Mouse (Mus musculus): ENCODE measurements around the gene H2al1f. TPM values are rescaled to one million over a fixed set of nuclear protein-coding genes. Genes with fewer than 3 reads are reported as not detected.
"Not testable (repeated sequence)": the region's sequence is repeated elsewhere in the genome, so short reads cannot be mapped to it uniquely, and the experiment has no call there.

Gene H2al1f
- polyA plus RNA-seq, 1 experiment from 2014 or later = not detected

DNA sequence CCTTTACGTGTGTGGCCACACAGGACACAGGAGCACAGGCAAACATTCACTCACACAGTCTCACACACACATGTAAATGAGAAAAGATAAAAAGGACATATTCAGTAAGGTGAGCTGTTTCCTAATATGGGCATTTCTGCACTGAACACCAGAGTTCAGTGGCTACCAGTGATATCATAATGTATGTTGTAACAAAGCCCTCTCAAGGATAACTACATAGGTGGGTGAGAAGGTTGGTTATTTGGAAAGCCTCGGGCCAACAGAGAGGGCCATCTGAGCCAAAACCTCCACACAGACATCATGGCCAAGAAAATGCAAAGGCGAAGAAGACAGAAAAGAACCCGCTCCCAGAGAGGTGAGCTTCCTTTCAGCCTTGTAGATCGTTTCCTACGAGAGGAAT is 9.6 kb upstream of the H2al1f start, which contains the start of gene H2al1c:
H2al1c (plus strand) TSS at position 301 of the 400 bp plus-strand sequence.
- not testable (repeated sequence) for ATAC-seq; H3K27ac ChIP-seq (ENCODE audit: low read length)

DNA sequence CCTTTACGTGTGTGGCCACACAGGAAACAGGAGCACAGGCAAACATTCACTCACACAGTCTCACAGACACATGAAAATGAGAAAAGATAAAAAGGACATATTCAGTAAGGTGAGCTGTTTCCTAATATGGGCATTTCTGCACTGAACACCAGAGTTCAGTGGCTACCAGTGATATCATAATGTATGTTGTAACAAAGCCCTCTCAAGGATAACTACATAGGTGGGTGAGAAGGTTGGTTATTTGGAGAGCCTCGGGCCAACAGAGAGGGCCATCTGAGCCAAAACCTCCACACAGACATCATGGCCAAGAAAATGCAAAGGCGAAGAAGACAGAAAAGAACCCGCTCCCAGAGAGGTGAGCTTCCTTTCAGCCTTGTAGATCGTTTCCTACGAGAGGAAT is 6.4 kb upstream of the H2al1f start, which contains the start of gene H2al1d:
H2al1d (plus strand) TSS at position 301 of the 400 bp plus-strand sequence.
- no CpG with 5 or more reads among the region's 6 CpGs for WGBS
- ATAC-seq = not testable (repeated sequence)

More for the DNA sequence above, 9.6 kb upstream of the H2al1f start, which contains the start of gene H2al1c:
- H3K36me3 ChIP-seq (ENCODE audit: control insufficient read depth, insufficient read depth, low read length); H3K9me3 ChIP-seq (ENCODE audit: control insufficient read depth, low read length); H3K4me1 ChIP-seq (ENCODE audit: control insufficient read depth, insufficient read depth, low read length); H3K27me3 ChIP-seq (replicated peaks; ENCODE audit: control insufficient read depth, insufficient read depth, low read length); H3K4me2 ChIP-seq (ENCODE audit: low read depth, low read length); H3K4me3 ChIP-seq (ENCODE audit: low read length); H3K9ac ChIP-seq (ENCODE audit: low read depth, low read length): not testable (repeated sequence)
- 100% methylated on average over 1 of the region's 6 CpGs for whole genome bisulfite sequencing

DNA sequence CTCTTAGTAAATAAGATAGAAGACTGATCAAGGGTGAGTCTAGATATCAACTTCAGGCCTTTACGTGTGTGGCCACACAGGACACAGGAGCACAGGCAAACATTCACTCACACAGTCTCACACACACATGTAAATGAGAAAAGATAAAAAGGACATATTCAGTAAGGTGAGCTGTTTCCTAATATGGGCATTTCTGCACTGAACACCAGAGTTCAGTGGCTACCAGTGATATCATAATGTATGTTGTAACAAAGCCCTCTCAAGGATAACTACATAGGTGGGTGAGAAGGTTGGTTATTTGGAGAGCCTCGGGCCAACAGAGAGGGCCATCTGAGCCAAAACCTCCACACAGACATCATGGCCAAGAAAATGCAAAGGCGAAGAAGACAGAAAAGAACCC is 3.3 kb upstream of the H2al1f start, which contains the start of gene H2al1e:
H2al1e (plus strand) TSS at position 301 of the 400 bp plus-strand sequence.
- not testable (repeated sequence) for H3K9me3 ChIP-seq (ENCODE audit: control insufficient read depth, low read length); ATAC-seq; H3K9ac ChIP-seq (ENCODE audit: low read depth, low read length); H3K27me3 ChIP-seq (replicated peaks; ENCODE audit: control insufficient read depth, insufficient read depth, low read length); H3K4me2 ChIP-seq (ENCODE audit: low read depth, low read length); H3K27ac ChIP-seq (ENCODE audit: low read length); H3K36me3 ChIP-seq (ENCODE audit: control insufficient read depth, insufficient read depth, low read length); H3K4me3 ChIP-seq (ENCODE audit: low read length); H3K4me1 ChIP-seq (ENCODE audit: control insufficient read depth, insufficient read depth, low read length)
- no CpG with 5 or more reads among the region's 3 CpGs for WGBS

More for the DNA sequence above, 6.4 kb upstream of the H2al1f start, which contains the start of gene H2al1d:
- not testable (repeated sequence) for H3K9me3 ChIP-seq (ENCODE audit: control insufficient read depth, low read length); H3K27ac ChIP-seq (ENCODE audit: low read length); H3K27me3 ChIP-seq (replicated peaks; ENCODE audit: control insufficient read depth, insufficient read depth, low read length); H3K4me2 ChIP-seq (ENCODE audit: low read depth, low read length); H3K4me3 ChIP-seq (ENCODE audit: low read length); H3K36me3 ChIP-seq (ENCODE audit: control insufficient read depth, insufficient read depth, low read length); H3K4me1 ChIP-seq (ENCODE audit: control insufficient read depth, insufficient read depth, low read length); H3K9ac ChIP-seq (ENCODE audit: low read depth, low read length)

DNA sequence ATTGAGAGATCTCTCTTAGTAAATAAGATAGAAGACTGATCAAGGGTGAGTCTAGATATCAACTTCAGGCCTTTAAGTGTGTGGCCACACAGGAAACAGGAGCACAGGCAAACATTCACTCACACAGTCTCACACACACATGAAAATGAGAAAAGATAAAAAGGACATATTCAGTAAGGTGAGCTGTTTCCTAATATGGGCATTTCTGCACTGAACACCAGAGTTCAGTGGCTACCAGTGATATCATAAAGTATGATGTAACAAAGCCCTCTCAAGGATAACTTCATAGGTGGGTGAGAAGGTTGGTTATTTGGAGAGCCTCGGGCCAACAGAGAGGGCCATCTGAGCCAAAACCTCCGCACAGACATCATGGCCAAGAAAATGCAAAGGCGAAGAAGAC is 3.0 kb downstream of the H2al1f start, which contains the start of gene H2al1g:
H2al1g (plus strand) TSS at position 301 of the 400 bp plus-strand sequence.
- ATAC-seq; H3K4me2 ChIP-seq (ENCODE audit: low read depth, low read length); H3K4me1 ChIP-seq (ENCODE audit: control insufficient read depth, insufficient read depth, low read length); H3K9me3 ChIP-seq (ENCODE audit: control insufficient read depth, low read length); H3K27ac ChIP-seq (ENCODE audit: low read length); H3K36me3 ChIP-seq (ENCODE audit: control insufficient read depth, insufficient read depth, low read length); H3K27me3 ChIP-seq (replicated peaks; ENCODE audit: control insufficient read depth, insufficient read depth, low read length); H3K9ac ChIP-seq (ENCODE audit: low read depth, low read length); H3K4me3 ChIP-seq (ENCODE audit: low read length): not testable (repeated sequence)
- WGBS = no CpG with 5 or more reads among the region's 3 CpGs

DNA sequence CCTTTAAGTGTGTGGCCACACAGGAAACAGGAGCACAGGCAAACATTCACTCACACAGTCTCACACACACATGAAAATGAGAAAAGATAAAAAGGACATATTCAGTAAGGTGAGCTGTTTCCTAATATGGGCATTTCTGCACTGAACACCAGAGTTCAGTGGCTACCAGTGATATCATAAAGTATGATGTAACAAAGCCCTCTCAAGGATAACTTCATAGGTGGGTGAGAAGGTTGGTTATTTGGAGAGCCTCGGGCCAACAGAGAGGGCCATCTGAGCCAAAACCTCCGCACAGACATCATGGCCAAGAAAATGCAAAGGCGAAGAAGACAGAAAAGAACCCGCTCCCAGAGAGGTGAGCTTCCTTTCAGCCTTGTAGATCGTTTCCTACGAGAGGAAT is 6.2 kb downstream of the H2al1f start, which contains the start of gene H2al1h:
H2al1h (plus strand) TSS at position 301 of the 400 bp plus-strand sequence.
- H3K27me3 ChIP-seq (replicated peaks; ENCODE audit: control insufficient read depth, insufficient read depth, low read length); H3K4me1 ChIP-seq (ENCODE audit: control insufficient read depth, insufficient read depth, low read length); H3K27ac ChIP-seq (ENCODE audit: low read length); H3K9me3 ChIP-seq (ENCODE audit: control insufficient read depth, low read length); H3K4me3 ChIP-seq (ENCODE audit: low read length); ATAC-seq; H3K9ac ChIP-seq (ENCODE audit: low read depth, low read length); H3K4me2 ChIP-seq (ENCODE audit: low read depth, low read length); H3K36me3 ChIP-seq (ENCODE audit: control insufficient read depth, insufficient read depth, low read length): not testable (repeated sequence)
- no CpG with 5 or more reads among the region's 6 CpGs for WGBS

DNA sequence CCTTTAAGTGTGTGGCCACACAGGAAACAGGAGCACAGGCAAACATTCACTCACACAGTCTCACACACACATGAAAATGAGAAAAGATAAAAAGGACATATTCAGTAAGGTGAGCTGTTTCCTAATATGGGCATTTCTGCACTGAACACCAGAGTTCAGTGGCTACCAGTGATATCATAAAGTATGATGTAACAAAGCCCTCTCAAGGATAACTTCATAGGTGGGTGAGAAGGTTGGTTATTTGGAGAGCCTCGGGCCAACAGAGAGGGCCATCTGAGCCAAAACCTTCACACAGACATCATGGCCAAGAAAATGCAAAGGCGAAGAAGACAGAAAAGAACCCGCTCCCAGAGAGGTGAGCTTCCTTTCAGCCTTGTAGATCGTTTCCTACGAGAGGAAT is 9.4 kb downstream of the H2al1f start, which contains the start of gene H2al1i:
H2al1i (plus strand) TSS at position 301 of the 400 bp plus-strand sequence.
- not testable (repeated sequence) for H3K4me2 ChIP-seq (ENCODE audit: low read depth, low read length); H3K36me3 ChIP-seq (ENCODE audit: control insufficient read depth, insufficient read depth, low read length); H3K27me3 ChIP-seq (replicated peaks; ENCODE audit: control insufficient read depth, insufficient read depth, low read length); H3K9me3 ChIP-seq (ENCODE audit: control insufficient read depth, low read length); H3K27ac ChIP-seq (ENCODE audit: low read length); ATAC-seq; H3K9ac ChIP-seq (ENCODE audit: low read depth, low read length); H3K4me1 ChIP-seq (ENCODE audit: control insufficient read depth, insufficient read depth, low read length); H3K4me3 ChIP-seq (ENCODE audit: low read length)
- 70% methylated on average over 2 of the region's 5 CpGs for WGBS

DNA sequence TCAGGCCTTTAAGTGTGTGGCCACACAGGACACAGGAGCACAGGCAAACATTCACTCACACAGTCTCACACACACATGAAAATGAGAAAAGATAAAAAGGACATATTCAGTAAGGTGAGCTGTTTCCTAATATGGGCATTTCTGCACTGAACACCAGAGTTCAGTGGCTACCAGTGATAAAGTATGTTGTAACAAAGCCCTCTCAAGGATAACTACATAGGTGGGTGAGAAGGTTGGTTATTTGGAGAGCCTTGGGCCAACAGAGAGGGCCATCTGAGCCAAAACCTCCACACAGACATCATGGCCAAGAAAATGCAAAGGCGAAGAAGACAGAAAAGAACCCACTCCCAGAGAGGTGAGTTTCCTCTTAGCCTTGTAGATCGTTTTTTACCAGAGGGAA is 12.6 kb downstream of the H2al1f start, which contains the start of gene H2al1j:
H2al1j (plus strand) TSS at position 301 of the 400 bp plus-strand sequence.
- not testable (repeated sequence) for ATAC-seq; H3K4me1 ChIP-seq (ENCODE audit: control insufficient read depth, insufficient read depth, low read length); H3K9ac ChIP-seq (ENCODE audit: low read depth, low read length); H3K4me3 ChIP-seq (ENCODE audit: low read length); H3K4me2 ChIP-seq (ENCODE audit: low read depth, low read length); H3K9me3 ChIP-seq (ENCODE audit: control insufficient read depth, low read length); H3K27ac ChIP-seq (ENCODE audit: low read length); H3K27me3 ChIP-seq (replicated peaks; ENCODE audit: control insufficient read depth, insufficient read depth, low read length); H3K36me3 ChIP-seq (ENCODE audit: control insufficient read depth, insufficient read depth, low read length)
- WGBS = 91% methylated on average over 2 of the region's 2 CpGs

DNA sequence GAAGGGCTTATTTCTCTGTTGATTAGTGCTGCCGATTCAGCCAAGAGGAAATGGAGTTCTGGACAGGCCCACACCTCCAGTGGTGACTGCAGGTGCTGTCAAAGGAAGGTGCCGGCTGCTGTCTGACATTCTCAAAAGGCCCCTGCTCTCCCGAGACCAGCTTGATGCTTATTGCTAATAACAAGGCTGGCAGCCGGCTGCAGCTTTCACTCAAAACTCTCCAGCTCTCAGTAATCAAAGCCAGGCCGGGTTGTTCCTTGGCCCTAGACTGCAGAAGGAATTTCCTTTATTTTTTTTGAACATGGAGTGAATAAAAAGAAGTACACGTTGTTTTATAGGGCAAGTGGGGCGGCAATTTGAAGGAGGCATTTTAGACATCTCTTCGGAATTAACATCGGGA is 30.8 kb downstream of the H2al1f start:
- Histone ChIP-seq H3K4me1 (ENCODE audit: control insufficient read depth, insufficient read depth, low read length) (no peaks in the 10 kb centered on the region), H3K4me2 (ENCODE audit: low read depth, low read length) (no peak overlapping the region), H3K27ac (ENCODE audit: low read length) (no peak overlapping the region), H3K9ac (ENCODE audit: low read depth, low read length) (no peak overlapping the region), H3K36me3 (ENCODE audit: control insufficient read depth, insufficient read depth, low read length) (no peaks in the 10 kb centered on the region), H3K4me3 (ENCODE audit: low read length) (no peak overlapping the region), H3K9me3 (ENCODE audit: control insufficient read depth, low read length) (no peaks in the 10 kb centered on the region), H3K27me3 (replicated peaks; ENCODE audit: control insufficient read depth, insufficient read depth, low read length) (peaks cover 2% of the 10 kb centered on the region; the same call in 1 of the 2 replicates)
- WGBS = 65% methylated on average over 9 of the region's 9 CpGs
- no peak for ATAC-seq

DNA sequence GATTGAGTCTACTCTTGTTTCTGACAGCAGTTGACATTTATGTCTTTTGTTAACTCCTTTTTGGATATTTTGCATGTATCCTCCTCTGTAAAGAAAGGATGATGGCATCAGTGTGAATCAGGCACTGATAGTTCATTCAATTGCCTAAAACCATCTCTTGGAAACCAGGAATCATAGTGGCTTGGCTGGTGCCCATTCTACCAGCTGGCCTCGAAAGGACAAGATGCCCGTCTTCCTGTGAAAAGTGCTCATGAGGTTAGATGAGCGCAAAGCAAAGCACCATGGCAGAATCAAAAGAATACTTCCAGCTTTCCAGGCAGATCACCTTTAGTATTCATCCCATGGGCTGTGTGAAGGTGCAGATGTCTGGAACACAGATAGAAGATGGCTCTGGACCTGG is 31.8 kb downstream of the H2al1f start:
- Histone ChIP-seq H3K9ac (ENCODE audit: low read depth, low read length) (no peak overlapping the region), H3K27ac (ENCODE audit: low read length) (no peak overlapping the region), H3K4me3 (ENCODE audit: low read length) (no peak overlapping the region), H3K36me3 (ENCODE audit: control insufficient read depth, insufficient read depth, low read length) (no peaks in the 10 kb centered on the region), H3K4me1 (ENCODE audit: control insufficient read depth, insufficient read depth, low read length) (no peaks in the 10 kb centered on the region), H3K27me3 (replicated peaks; ENCODE audit: control insufficient read depth, insufficient read depth, low read length) (peaks cover 2% of the 10 kb centered on the region; the same call in 1 of the 2 replicates), H3K9me3 (ENCODE audit: control insufficient read depth, low read length) (no peaks in the 10 kb centered on the region), H3K4me2 (ENCODE audit: low read depth, low read length) (no peak overlapping the region)
- 94% methylated on average over 3 of the region's 3 CpGs for WGBS
- no peak for ATAC-seq

DNA sequence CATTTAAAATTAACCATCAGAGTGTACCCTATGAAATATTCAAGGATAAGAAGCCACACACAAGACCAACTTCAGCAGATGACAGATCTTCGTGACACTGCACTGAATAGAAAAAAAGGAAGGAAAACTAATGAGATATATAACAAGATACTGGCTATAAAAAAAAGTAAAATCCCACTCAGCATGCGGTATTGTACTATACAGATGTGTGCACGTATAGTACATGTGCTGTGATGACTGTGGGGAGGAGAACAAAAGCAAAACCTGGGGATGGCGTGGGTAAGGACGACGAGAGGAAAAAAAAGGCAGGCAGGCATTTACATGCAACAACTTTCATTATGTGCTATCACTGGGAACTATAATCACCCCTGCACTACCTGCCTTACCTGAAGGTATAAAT is 45.9 kb downstream of the H2al1f start:
- no peak overlapping the region for H3K4me2 ChIP-seq (ENCODE audit: low read depth, low read length)
- 82% methylated on average over 6 of the region's 6 CpGs for WGBS
- no peaks in the 10 kb centered on the region for H3K9me3 ChIP-seq (ENCODE audit: control insufficient read depth, low read length)
- 0 out of 2 replicates have a peak, but pooled peaks cover 3% of the 10 kb centered on the region for H3K27me3 ChIP-seq (replicated peaks; ENCODE audit: control insufficient read depth, insufficient read depth, low read length)
- no peak overlapping the region for H3K9ac ChIP-seq (ENCODE audit: low read depth, low read length)
- no peaks in the 10 kb centered on the region for H3K36me3 ChIP-seq (ENCODE audit: control insufficient read depth, insufficient read depth, low read length)
- H3K4me3 ChIP-seq (ENCODE audit: low read length) = no peak overlapping the region
- no peak for ATAC-seq
- H3K4me1 ChIP-seq (ENCODE audit: control insufficient read depth, insufficient read depth, low read length) = no peaks in the 10 kb centered on the region
- no peak overlapping the region for H3K27ac ChIP-seq (ENCODE audit: low read length)

All from intestine, embryonic 16.5 days (tissue).